Mouse (Mus musculus) B cell, adult 62 days (primary cell): ENCODE data around the gene Kdm2b. TPM values are rescaled to one million over a fixed set of nuclear protein-coding genes. Genes with fewer than 3 reads are reported as not detected.

Source experiments
- total RNA-seq: library from RNA; stranded (reverse); gene quantifications from 4 replicates; pipeline ENCODE4 v1.2.4, GENCODE M21; 2023

Kdm2b gene
- 65.3 to 81.3 TPM (median 78.3 TPM) in 4 replicates for total RNA-seq

GRCm38 (mm10) chr5:122989551-122990330, at the start of gene Kdm2b:
Gene Kdm2b, minus strand, starts transcription at chr5:122989823.

GRCm38 (mm10) chr5:123014753-123015701, 25.4 kb upstream of the Kdm2b start, which contains the start of gene Orai1:
Gene Orai1, plus strand, starts transcription at chr5:123015074.

GRCm38 (mm10) chr5:122849521-122850318, 139.9 kb downstream of the Kdm2b start, which contains the start of gene Rnf34:
Gene Rnf34, plus strand, starts transcription at chr5:122850048.

GRCm38 (mm10) chr5:122820777-122821523, 168.7 kb downstream of the Kdm2b start, which contains the start of gene Anapc5:
Gene Anapc5, minus strand, starts transcription at chr5:122821339.

Other genes with a start within 250 kb of the Kdm2b start
- gene Camkk2, start 210.4 kb downstream of the Kdm2b start, total RNA-seq: 46.4 to 54.2 TPM (median 49.5 TPM) in 4 replicates
- 190 to 219 TPM (median 200 TPM) in 4 replicates for gene Anapc5, start 168.5 kb downstream of the Kdm2b start, total RNA-seq
- 36.0 to 43.2 TPM (median 38.4 TPM) in 4 replicates for gene Rnf34, start 139.8 kb downstream of the Kdm2b start, total RNA-seq
- 31.5 to 41.1 TPM (median 37.4 TPM) in 4 replicates for gene Orai1, start 25.3 kb upstream of the Kdm2b start, total RNA-seq
- gene Morn3, start 57.2 kb upstream of the Kdm2b start, total RNA-seq: not detected in 4 replicates
- gene Tmem120b, start 78.6 kb upstream of the Kdm2b start, total RNA-seq: 3.8 to 6.4 TPM (median 4.9 TPM) in 4 replicates
- 80.0 to 94.1 TPM (median 90.0 TPM) in 4 replicates for gene Rhof, start 142.9 kb upstream of the Kdm2b start, total RNA-seq
- 73.0 to 77.0 TPM (median 74.9 TPM) in 4 replicates for gene Setd1b, start 152.4 kb upstream of the Kdm2b start, total RNA-seq
- gene Psmd9, start 179.6 kb upstream of the Kdm2b start, total RNA-seq: 24.0 to 34.2 TPM (median 26.0 TPM) in 4 replicates
- not detected in 4 replicates for gene Hpd, start 192.9 kb upstream of the Kdm2b start, total RNA-seq